Mouse (Mus musculus): Measurements from ENCODE around the gene Mthfd2l. TPM values are rescaled to one million over a fixed set of nuclear protein-coding genes. Genes with fewer than 3 reads are reported as not detected.

Mthfd2l gene
- total RNA-seq (2014; fragmentation: Nextera tagmentation) (20.6 and 24.1 TPM in 2 replicates), total RNA-seq (2017) (16.1 and 19.1 TPM in 2 replicates)

- ATAC-seq (replicated peaks; ENCODE audit: low FRiP score, low TSS enrichment, poor library complexity, severe bottlenecking) = peak; percentile 98
These were observed at the start of gene Mthfd2l for GRCm38 (mm10) chr5:90930971-90931851. Gene Mthfd2l, plus strand, starts transcription at chr5:90931117.

GRCm38 (mm10) chr5:90881682-90882081 lies 49.2 kb upstream of the Mthfd2l start:
- no peak for ATAC-seq (replicated peaks; ENCODE audit: low FRiP score, low TSS enrichment, poor library complexity, severe bottlenecking)

- no peak for ATAC-seq (replicated peaks; ENCODE audit: low FRiP score, low TSS enrichment, poor library complexity, severe bottlenecking)
These were observed 48.8 kb upstream of the Mthfd2l start for GRCm38 (mm10) chr5:90882146-90882545.

- peak; percentile 86 for ATAC-seq (replicated peaks; ENCODE audit: low FRiP score, low TSS enrichment, poor library complexity, severe bottlenecking)
These were observed 46.2 kb upstream of the Mthfd2l start for GRCm38 (mm10) chr5:90884628-90885242.

GRCm38 (mm10) chr5:90888661-90889060 lies 42.3 kb upstream of the Mthfd2l start:
- no peak for ATAC-seq (replicated peaks; ENCODE audit: low FRiP score, low TSS enrichment, poor library complexity, severe bottlenecking)

GRCm38 (mm10) chr5:90890519-90891463 lies 40.1 kb upstream of the Mthfd2l start, which contains the start of gene Cxcl1:
Gene Cxcl1, plus strand, starts transcription at chr5:90891241.
- 0 out of 2 replicates have a peak, but pooled peaks have one; percentile 55 for ATAC-seq (replicated peaks; ENCODE audit: low FRiP score, low TSS enrichment, poor library complexity, severe bottlenecking)

- no peak for ATAC-seq (replicated peaks; ENCODE audit: low FRiP score, low TSS enrichment, poor library complexity, severe bottlenecking)
These were observed 39.5 kb upstream of the Mthfd2l start for GRCm38 (mm10) chr5:90891464-90891813.

- ATAC-seq (replicated peaks; ENCODE audit: low FRiP score, low TSS enrichment, poor library complexity, severe bottlenecking) = no peak
These were observed 36.7 kb upstream of the Mthfd2l start for GRCm38 (mm10) chr5:90894231-90894630.

- no peak for ATAC-seq (replicated peaks; ENCODE audit: low FRiP score, low TSS enrichment, poor library complexity, severe bottlenecking)
These were observed 33.5 kb upstream of the Mthfd2l start for GRCm38 (mm10) chr5:90897429-90897828.

- ATAC-seq (replicated peaks; ENCODE audit: low FRiP score, low TSS enrichment, poor library complexity, severe bottlenecking) = no peak
These were observed 31.6 kb upstream of the Mthfd2l start for GRCm38 (mm10) chr5:90899308-90899707.

- ATAC-seq (replicated peaks; ENCODE audit: low FRiP score, low TSS enrichment, poor library complexity, severe bottlenecking) = no peak
These were observed 30.8 kb upstream of the Mthfd2l start for GRCm38 (mm10) chr5:90900147-90900546.

- ATAC-seq (replicated peaks; ENCODE audit: low FRiP score, low TSS enrichment, poor library complexity, severe bottlenecking) = 0 out of 2 replicates have a peak, but pooled peaks have one; percentile 7
These were observed 30.2 kb upstream of the Mthfd2l start for GRCm38 (mm10) chr5:90900688-90901087.

- peak; percentile 74 for ATAC-seq (replicated peaks; ENCODE audit: low FRiP score, low TSS enrichment, poor library complexity, severe bottlenecking)
These were observed 28.3 kb upstream of the Mthfd2l start for GRCm38 (mm10) chr5:90902380-90903260.

GRCm38 (mm10) chr5:90903339-90904020 lies 27.4 kb upstream of the Mthfd2l start, which contains the start of gene Cxcl2:
Gene Cxcl2, plus strand, starts transcription at chr5:90903871.
- peak; percentile 62 for ATAC-seq (replicated peaks; ENCODE audit: low FRiP score, low TSS enrichment, poor library complexity, severe bottlenecking)

GRCm38 (mm10) chr5:90908983-90909382 lies 21.9 kb upstream of the Mthfd2l start:
- peak; percentile 93 for ATAC-seq (replicated peaks; ENCODE audit: low FRiP score, low TSS enrichment, poor library complexity, severe bottlenecking)

- ATAC-seq (replicated peaks; ENCODE audit: low FRiP score, low TSS enrichment, poor library complexity, severe bottlenecking) = no peak
These were observed 11.4 kb upstream of the Mthfd2l start for GRCm38 (mm10) chr5:90919495-90919894.

- no peak for ATAC-seq (replicated peaks; ENCODE audit: low FRiP score, low TSS enrichment, poor library complexity, severe bottlenecking)
These were observed 8.0 kb upstream of the Mthfd2l start for GRCm38 (mm10) chr5:90922958-90923357.

- ATAC-seq (replicated peaks; ENCODE audit: low FRiP score, low TSS enrichment, poor library complexity, severe bottlenecking) = 0 out of 2 replicates have a peak, but pooled peaks have one; percentile 23
These were observed 371 bp upstream of the Mthfd2l start for GRCm38 (mm10) chr5:90930546-90930945.

Data from megakaryocyte-erythroid progenitor cell, adult 5-6 weeks (primary cell).